Mouse (Mus musculus) forebrain, embryonic 15.5 days (tissue): ENCODE results near the gene Rprm. TPM values are rescaled to one million over a fixed set of nuclear protein-coding genes. Genes with fewer than 3 reads are reported as not detected.

Experiments used
- ATAC-seq: fragments of 200-750 bp; cut with Nextera tagmentation; replicated peaks from 2 replicates; pipeline ENCODE4 v1.8.0; 2017; ENCODE audit warnings: mild to moderate bottlenecking, moderate TSS enrichment, moderate library complexity
- H3K27ac ChIP-seq: fragments of 300-500 bp; sonication (generic); replicated peaks from 2 replicates; pipeline ENCODE4 v1.5.1; 2015; ENCODE audit warnings: mild to moderate bottlenecking, inconsistent platforms
- H3K27me3 ChIP-seq: fragments of 300-500 bp; sonication (generic); 2 replicates; pipeline ENCODE4 v1.6.1; 2015; ENCODE audit warnings: inconsistent platforms
- H3K36me3 ChIP-seq: fragments of 300-500 bp; sonication (generic); 2 replicates; pipeline ENCODE4 v1.6.1; 2015; ENCODE audit warnings: mild to moderate bottlenecking, inconsistent platforms
- H3K4me1 ChIP-seq: fragments of 300-500 bp; sonication (generic); 2 replicates; pipeline ENCODE4 v1.6.1; 2015; ENCODE audit warnings: inconsistent platforms
- H3K4me2 ChIP-seq: fragments of 300-500 bp; sonication (generic); replicated peaks from 2 replicates; pipeline ENCODE4 v1.6.1; 2015; ENCODE audit warnings: mild to moderate bottlenecking, inconsistent platforms
- H3K4me3 ChIP-seq: fragments of 300-500 bp; sonication (generic); 2 replicates; pipeline ENCODE4 v1.5.1; 2015; ENCODE audit warnings: mild to moderate bottlenecking, inconsistent platforms
- H3K9ac ChIP-seq: fragments of 300-500 bp; sonication (generic); replicated peaks from 2 replicates; pipeline ENCODE4 v1.6.1; 2015; ENCODE audit warnings: mild to moderate bottlenecking, inconsistent platforms
- H3K9me3 ChIP-seq: fragments of 300-500 bp; sonication (generic); 2 replicates; pipeline ENCODE4 v1.6.1; 2016; ENCODE audit warnings: inconsistent platforms
- WGBS: fragments of 180-500 bp; shearing (Covaris S2); methylation state at CpG from one replicate; pipeline ENCODE4 v1.1.7; 2015; ENCODE audit warnings: mixed read lengths; 5-methylcytosine and 5-hydroxymethylcytosine counted together
- polyA plus RNA-seq: library from polyadenylated mRNA; unstranded; fragments of >200 nt; fragmentation: Nextera tagmentation; extraction: Ambion mirVana; gene quantifications from 2 replicates; pipeline ENCODE4 v1.2.1, GENCODE M21; 2015

Gene Rprm
- 245 and 258 TPM in 2 replicates for polyA plus RNA-seq

- peak within 1 kb of the TSS; percentile 86 for H3K4me2 ChIP-seq
- ATAC-seq = peak; percentile 96
- peak within 1 kb of the TSS; percentile 73 for H3K4me3 ChIP-seq
- H3K27me3 ChIP-seq = no peaks in the 10 kb centered on the region
- H3K27ac ChIP-seq = peak within 1 kb of the TSS; percentile 91
- WGBS = 4% methylated on average over 27 of the region's 27 CpGs
- H3K9ac ChIP-seq = peak within 1 kb of the TSS; percentile 77
- H3K4me1 ChIP-seq = peaks cover 22% of the 10 kb centered on the region
- no peaks in the 10 kb centered on the region for H3K36me3 ChIP-seq
- no peaks in the 10 kb centered on the region for H3K9me3 ChIP-seq
Measured at GRCm38 (mm10) chr2:54085430-54086087, at the start of gene Rprm. TSS of gene Rprm (minus strand) at chr2:54085552.

GRCm38 (mm10) chr2:54119305-54119704 is 34.0 kb upstream of the Rprm start:
- WGBS = 68% methylated on average over 6 of the region's 6 CpGs
- Histone ChIP-seq H3K27ac (no peak overlapping the region), H3K4me1 (no peaks in the 10 kb centered on the region), H3K27me3 (no peaks in the 10 kb centered on the region), H3K4me3 (no peak overlapping the region), H3K9me3 (no peaks in the 10 kb centered on the region), H3K36me3 (no peaks in the 10 kb centered on the region), H3K4me2 (no peak overlapping the region), H3K9ac (no peak overlapping the region)
- peak; percentile 46; the same call in 1 of the 2 replicates for ATAC-seq

GRCm38 (mm10) chr2:54118881-54119280 is 33.5 kb upstream of the Rprm start:
- Histone ChIP-seq H3K27ac (no peak overlapping the region), H3K9me3 (no peaks in the 10 kb centered on the region), H3K9ac (no peak overlapping the region), H3K27me3 (no peaks in the 10 kb centered on the region), H3K4me3 (no peak overlapping the region), H3K36me3 (no peaks in the 10 kb centered on the region), H3K4me1 (no peaks in the 10 kb centered on the region), H3K4me2 (no peak overlapping the region)
- 22% methylated on average over 3 of the region's 3 CpGs for whole genome bisulfite sequencing
- ATAC-seq = peak; percentile 11; the same call in 1 of the 2 replicates

DNA sequence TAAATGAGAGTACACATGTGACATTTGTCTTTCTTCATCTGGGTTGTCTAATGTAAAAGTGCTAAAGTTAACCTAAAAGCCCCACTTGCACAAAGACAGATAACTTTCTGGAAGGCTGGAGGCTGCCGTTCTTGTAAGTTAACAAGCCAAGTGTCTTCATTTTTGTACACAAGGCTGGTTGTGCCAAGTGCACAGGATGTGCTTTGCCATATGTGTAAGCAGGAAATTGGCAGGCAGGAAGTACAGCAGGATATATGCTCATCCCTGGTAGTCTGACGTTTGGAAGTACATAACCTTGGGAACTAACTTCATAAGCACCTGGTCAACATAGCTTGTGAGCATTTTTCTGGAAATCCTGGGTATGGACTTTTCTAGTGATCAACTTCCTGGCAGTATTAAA is 25.9 kb upstream of the Rprm start:
- no peak overlapping the region for H3K4me2 ChIP-seq
- peak; percentile 78; the same call in 1 of the 2 replicates for ATAC-seq
- WGBS = 66% methylated on average over 2 of the region's 2 CpGs
- H3K27ac ChIP-seq = no peak overlapping the region; the same call in 1 of the 2 replicates
- H3K9me3 ChIP-seq = no peaks in the 10 kb centered on the region
- no peak overlapping the region for H3K9ac ChIP-seq
- H3K4me3 ChIP-seq = no peak overlapping the region
- no peaks in the 10 kb centered on the region for H3K36me3 ChIP-seq
- no peaks in the 10 kb centered on the region for H3K4me1 ChIP-seq
- H3K27me3 ChIP-seq = no peaks in the 10 kb centered on the region

- Histone ChIP-seq H3K4me1 (0 out of 2 replicates have a peak, but pooled peaks cover 3% of the 10 kb centered on the region), H3K27ac (no peak overlapping the region), H3K4me3 (no peak overlapping the region), H3K27me3 (no peaks in the 10 kb centered on the region), H3K9me3 (no peaks in the 10 kb centered on the region), H3K9ac (no peak overlapping the region), H3K36me3 (no peaks in the 10 kb centered on the region), H3K4me2 (no peak overlapping the region)
- no peak for ATAC-seq
- WGBS = 71% methylated on average over 1 of the region's 1 CpGs
Measured at GRCm38 (mm10) chr2:54106232-54106726, 20.9 kb upstream of the Rprm start.

DNA sequence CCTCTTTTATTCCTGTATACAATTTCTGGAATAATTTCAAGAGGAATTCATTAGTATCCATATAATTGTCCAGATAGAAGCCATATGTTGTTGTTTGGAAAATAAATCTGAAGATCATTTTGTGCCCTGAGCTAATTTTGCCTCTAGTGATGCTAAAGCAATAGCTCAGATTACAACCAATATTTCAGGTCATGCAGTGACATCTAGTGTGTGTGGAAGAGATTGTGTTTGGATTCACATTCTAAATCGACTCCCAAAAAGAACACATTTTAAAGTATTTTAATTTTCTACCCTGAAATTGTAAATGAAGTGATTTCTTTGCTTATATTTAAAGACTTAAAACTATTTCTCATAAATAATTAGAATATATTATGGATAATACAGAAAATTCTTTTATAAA is 14.6 kb upstream of the Rprm start:
- no peaks in the 10 kb centered on the region for H3K36me3 ChIP-seq
- no peak overlapping the region for H3K9ac ChIP-seq
- WGBS = 82% methylated on average over 1 of the region's 1 CpGs
- no peak overlapping the region for H3K4me2 ChIP-seq
- H3K9me3 ChIP-seq = no peaks in the 10 kb centered on the region
- ATAC-seq = no peak
- H3K27me3 ChIP-seq = no peaks in the 10 kb centered on the region
- no peak overlapping the region for H3K4me3 ChIP-seq
- H3K4me1 ChIP-seq = 0 out of 2 replicates have a peak, but pooled peaks cover 3% of the 10 kb centered on the region
- H3K27ac ChIP-seq = no peak overlapping the region

DNA sequence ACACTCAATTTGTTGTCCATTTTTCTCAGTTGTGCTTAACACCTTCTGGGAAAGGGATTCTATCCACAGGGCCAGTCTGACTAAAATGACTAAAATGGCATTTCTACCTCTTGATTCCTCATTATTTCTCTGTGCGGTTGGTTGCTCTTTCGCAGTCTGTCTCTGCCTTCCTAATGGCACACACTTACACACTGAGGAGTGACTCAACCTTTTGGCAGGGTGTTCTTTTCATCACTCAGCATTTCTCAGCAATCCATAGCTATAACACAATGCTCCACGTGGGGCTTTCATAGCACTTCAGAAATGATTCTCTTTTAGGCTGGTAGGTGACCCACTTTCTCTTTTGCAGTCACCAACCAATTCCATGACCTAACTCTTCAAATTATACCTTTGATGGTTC is 7.3 kb upstream of the Rprm start:
- Histone ChIP-seq H3K36me3 (no peaks in the 10 kb centered on the region), H3K4me1 (no peaks in the 10 kb centered on the region), H3K27me3 (no peaks in the 10 kb centered on the region), H3K4me3 (no peak overlapping the region), H3K9me3 (no peaks in the 10 kb centered on the region), H3K9ac (no peak overlapping the region), H3K4me2 (no peak overlapping the region), H3K27ac (no peak overlapping the region)
- 88% methylated on average over 3 of the region's 3 CpGs for WGBS
- no peak for ATAC-seq

DNA sequence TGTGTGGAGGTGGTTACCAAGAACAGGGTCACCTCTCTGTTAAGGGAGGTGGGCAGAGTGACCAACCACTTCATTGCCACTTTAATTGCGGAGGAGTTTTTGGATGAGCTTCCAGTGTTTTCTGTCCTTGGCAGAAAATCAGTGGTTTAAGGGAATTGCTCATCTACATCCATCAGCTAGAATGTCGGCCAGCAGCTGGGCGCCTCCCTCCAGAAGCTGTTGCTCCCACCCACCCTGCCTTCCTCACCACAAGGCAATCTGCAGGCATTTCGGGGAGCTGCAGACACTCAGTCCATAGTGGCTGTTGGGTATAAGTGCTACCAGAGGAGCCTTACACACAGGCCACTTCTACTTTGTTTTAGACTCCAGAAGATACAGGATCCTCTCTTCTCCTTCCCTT is 902 bp upstream of the Rprm start:
- no peak overlapping the region for H3K4me3 ChIP-seq
- H3K4me1 ChIP-seq = peaks cover 22% of the 10 kb centered on the region
- no peak overlapping the region for H3K9ac ChIP-seq
- no peaks in the 10 kb centered on the region for H3K9me3 ChIP-seq
- 58% methylated on average over 4 of the region's 4 CpGs for WGBS
- no peaks in the 10 kb centered on the region for H3K27me3 ChIP-seq
- ATAC-seq = no peak
- H3K27ac ChIP-seq = peak overlapping the region; percentile 91
- H3K4me2 ChIP-seq = no peak overlapping the region
- H3K36me3 ChIP-seq = no peaks in the 10 kb centered on the region

GRCm38 (mm10) chr2:54084737-54085429 is 469 bp downstream of the Rprm start:
- Histone ChIP-seq H3K9ac (peak overlapping the region; percentile 77), H3K27ac (peak overlapping the region; percentile 91), H3K4me2 (peak overlapping the region; percentile 86), H3K36me3 (no peaks in the 10 kb centered on the region), H3K4me1 (peaks cover 25% of the 10 kb centered on the region), H3K27me3 (no peaks in the 10 kb centered on the region), H3K9me3 (no peaks in the 10 kb centered on the region), H3K4me3 (peak overlapping the region; percentile 73)
- ATAC-seq = peak; percentile 85
- WGBS = under 1% methylated on average over 51 of the region's 51 CpGs

DNA sequence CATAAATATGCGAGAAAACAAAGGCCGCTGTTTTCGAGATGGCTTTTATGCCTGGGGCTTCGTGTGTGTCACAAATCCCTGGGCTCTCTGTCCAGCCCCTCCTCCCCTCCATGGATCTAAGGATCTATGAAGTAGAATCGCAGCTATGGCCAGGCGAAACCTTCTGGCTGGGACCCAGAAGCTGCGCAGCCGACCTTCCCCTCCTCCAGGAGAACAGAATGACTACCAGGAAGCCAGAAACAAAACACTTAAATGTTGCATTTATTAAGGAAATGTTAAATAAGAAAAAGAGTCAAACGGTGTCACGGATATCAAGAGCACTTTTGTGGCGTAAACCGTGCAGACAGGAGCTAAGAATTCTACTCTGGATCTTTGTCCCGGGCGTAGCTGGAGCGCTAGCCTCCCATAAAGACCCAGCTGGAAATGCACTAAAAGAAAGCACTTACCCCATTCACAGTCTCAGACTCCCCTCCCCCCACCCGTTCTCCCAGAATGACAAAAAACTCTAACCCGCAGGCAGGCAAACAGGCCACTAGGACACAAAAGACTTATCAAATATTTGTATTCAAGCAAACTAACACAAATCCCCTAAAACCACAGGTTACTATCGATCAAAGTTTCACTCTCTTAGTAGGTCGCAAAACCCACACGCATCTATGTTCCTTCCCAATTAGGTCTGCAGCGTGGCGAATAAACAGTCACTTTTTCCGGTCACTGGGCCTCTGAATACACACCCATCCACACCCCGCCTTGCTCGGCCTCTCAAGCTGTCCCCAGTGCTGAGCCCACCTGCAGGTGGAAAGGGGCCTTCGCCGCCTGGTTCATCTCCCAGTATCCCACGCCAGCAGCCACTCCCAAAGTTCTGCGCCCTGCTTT is 1.3 kb downstream of the Rprm start:
- peak overlapping the region; percentile 91 for H3K27ac ChIP-seq
- ATAC-seq = peak; percentile 13
- H3K36me3 ChIP-seq = no peaks in the 10 kb centered on the region
- peak overlapping the region; percentile 73 for H3K4me3 ChIP-seq
- H3K9me3 ChIP-seq = no peaks in the 10 kb centered on the region
- peak overlapping the region; percentile 77 for H3K9ac ChIP-seq
- H3K4me2 ChIP-seq = peak overlapping the region; percentile 86
- no peaks in the 10 kb centered on the region for H3K27me3 ChIP-seq
- H3K4me1 ChIP-seq = peaks cover 31% of the 10 kb centered on the region
- under 1% methylated on average over 29 of the region's 29 CpGs for WGBS

DNA sequence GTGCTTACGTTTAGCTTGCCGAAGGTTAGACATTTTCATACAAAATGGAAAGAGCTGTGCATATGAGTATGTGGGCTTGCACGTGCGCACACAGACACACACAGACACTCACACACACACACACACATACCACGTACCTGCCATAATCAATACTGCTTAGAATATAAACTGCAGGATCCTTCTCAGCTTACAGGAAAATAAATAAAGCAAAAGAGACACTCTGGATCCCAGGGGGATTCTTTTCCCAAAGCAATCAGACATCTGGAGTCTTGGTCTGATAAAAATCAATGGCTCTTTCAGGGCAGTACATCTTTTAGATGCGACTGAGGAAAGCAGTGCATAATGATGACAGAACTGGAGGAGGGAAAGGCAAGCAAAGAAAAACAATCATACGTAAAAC is 6.4 kb downstream of the Rprm start:
- Histone ChIP-seq H3K9me3 (no peaks in the 10 kb centered on the region), H3K4me1 (peaks cover 25% of the 10 kb centered on the region), H3K4me3 (no peak overlapping the region), H3K9ac (no peak overlapping the region), H3K27me3 (no peaks in the 10 kb centered on the region), H3K4me2 (no peak overlapping the region), H3K27ac (0 out of 2 replicates have a peak overlapping the region, but pooled peaks have one; percentile 23), H3K36me3 (no peaks in the 10 kb centered on the region)
- no peak for ATAC-seq
- 71% methylated on average over 7 of the region's 7 CpGs for WGBS
